Mouse (Mus musculus) heart, postnatal 36 days (tissue): ENCODE measurements around the gene Fads1. TPM values are rescaled to one million over a fixed set of nuclear protein-coding genes. Genes with fewer than 3 reads are reported as not detected.

ENCODE experiments used
- DNase-seq, 2 experiments: peaks; one replicate each; pipeline ENCODE4 v3.0.0; 2021 to 2022
- intact Hi-C: fragments of 180-260 bp; cut with DNase I; formaldehyde crosslinking; loops from one replicate; pipeline ENCODE4 v1.15.1; 2025
- total RNA-seq, 2 experiments: library from RNA; stranded (reverse); gene quantifications; 2 replicates each; pipeline ENCODE4 v1.2.3; 2021

The Fads1 gene
- total RNA-seq, 2 experiments from 2014 or later: 23.7 to 24.0 TPM

DNA sequence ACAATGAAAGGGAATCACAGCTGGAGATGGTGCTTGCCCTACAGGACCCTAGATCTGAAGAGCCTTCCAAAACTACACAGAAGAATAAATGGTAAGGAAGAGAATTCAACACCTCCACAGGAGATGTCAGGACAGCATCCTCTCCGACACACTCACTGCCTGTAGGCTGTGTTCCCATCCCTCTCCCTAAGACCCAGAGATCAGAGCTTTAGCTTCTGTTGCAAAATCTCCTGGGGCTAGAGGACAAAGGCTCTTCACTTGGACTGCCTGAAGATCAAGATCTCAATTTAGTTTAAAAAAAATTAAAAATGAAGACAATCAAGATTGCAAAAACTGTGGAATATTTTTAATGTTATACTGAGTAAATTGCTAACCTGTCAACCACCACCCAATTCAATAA, 6.2 kb upstream of the Fads1 start:
- intact Hi-C loops: no loop called here
- DNase-seq: no peak

DNA sequence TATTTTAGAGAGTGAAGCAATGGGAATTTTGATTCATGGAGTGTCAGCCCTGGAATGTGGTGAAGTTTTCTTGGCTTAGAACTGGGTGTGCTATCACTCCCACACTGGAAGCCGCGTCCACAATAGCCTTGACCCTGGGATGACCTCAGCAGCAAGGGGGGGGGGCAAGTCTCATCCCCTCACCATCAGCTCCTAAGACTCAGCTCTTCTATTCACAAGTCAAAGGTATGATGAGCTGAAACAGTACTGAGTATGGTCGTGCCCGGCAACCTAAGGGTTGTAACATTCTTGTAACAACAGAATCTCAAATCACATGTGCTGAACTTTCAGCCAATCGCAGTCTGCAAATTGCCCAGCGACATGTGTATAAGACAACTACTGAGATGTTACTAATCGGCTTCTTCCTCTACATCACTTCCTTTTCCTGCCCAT, 5.7 kb upstream of the Fads1 start:
- no peak for DNase-seq
- intact Hi-C loops: no loop called here

DNA sequence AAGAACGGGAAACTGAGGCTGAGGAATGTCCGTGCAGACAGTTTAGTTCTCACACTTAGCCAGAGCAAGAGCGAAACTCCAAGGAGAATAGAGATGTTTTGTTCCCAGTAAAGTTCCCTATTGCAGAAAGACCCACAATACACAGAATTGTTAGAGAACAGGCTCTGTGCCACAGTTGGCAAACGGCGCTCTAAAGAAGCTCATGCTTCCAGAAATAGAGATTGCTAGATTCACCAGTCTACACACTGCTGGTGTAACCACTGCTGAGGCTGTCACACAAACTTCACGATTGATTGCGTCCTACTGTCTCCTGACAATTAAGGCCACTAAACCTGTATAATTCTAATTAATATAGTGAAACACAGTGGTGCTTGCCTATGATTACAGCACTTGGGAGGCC, 1.5 kb upstream of the Fads1 start:
- DNase-seq: no peak
- intact Hi-C loops: loop anchor here (5.0 kb wide), 2 partner anchors 79 to 139 kb away; partner anchors contain the start of genes Fads2 and Fads3

DNA sequence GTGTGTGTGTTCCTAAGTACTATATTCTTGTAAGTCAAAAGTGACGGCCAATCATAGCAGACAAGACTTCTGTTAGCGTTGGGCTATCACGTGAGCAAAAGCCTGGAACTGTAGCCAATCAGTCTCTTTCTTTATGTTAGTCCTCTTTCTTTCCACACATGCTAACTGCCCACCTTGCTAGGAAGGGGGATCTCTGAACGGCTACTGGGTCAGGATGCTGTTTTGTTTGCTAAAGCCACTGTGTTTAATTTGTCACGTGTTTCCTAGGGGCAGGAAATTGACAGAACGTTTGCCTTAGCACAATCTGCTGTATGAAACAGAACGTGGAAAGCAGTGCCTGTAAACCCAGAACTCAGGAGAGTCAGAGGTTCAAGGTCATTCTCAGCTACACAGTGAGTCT, 546 bp upstream of the Fads1 start:
- DNase-seq: no peak
- intact Hi-C loops: loop anchor here (5.0 kb wide), 2 partner anchors 80 to 140 kb away; partner anchors contain the start of genes Fads2 and Fads3

DNA sequence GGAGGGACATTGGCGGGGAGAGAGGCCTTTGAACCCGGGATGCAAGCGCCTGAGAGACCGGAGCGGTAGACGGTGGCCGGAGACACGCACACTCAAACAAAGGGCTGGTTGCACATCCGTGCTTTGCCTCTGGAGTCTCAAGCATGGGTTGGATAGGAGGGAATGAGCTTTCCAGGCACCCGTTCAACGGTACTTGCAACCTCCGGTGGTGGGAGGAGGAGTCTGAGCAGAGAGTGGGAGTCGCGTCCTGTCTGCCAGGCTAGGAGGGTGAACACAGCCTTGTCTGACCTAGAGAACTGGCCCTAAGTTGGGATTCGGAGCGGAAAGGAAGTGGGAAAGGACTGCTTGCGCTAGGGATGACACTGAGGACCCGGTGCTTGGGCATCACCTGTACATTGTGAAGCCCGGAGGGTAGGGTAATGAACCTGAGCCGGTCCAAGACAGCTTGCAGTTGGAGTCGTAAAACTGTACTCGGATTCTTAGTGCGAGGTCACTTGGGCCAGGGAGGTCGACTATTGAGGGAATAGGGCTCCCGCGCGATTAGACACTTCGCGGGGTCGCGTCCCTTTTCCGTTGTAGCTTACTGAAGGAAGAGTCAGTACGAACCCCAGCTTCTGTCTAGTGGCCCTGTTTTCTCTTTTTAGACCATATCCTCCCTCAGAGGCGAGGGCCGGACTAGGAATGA, 753 bp downstream of the Fads1 start:
- peak; percentile 60 to 67 for DNase-seq
- intact Hi-C loops: loop anchor here (5.0 kb wide), 2 partner anchors 81 to 141 kb away; partner anchors contain the start of genes Fads2 and Fads3

DNA sequence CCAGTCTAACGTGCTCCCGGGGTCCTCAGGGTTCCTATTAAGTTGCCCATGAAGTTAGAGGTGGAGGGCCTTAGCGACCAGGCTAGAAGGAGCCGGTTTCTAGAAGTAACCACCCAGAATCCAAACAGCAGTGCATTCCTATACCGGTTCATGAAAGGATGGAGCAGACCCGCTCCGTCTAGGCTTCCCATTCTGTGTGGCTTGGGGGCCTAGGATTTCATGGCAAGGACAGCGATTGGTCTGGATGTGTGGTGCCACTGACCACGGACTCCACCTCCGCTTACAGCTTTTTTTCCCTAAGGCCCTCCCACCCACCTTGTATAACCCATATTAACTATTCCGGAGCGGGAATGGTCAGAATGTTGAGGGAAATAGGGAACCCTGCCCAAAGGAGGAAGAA, 1.4 kb downstream of the Fads1 start:
- no peak for DNase-seq
- intact Hi-C loops: loop anchor here (2.0 to 5.0 kb wide), 3 partner anchors 19 to 142 kb away; partner anchors contain the start of genes Fads2 and Fads3

DNA sequence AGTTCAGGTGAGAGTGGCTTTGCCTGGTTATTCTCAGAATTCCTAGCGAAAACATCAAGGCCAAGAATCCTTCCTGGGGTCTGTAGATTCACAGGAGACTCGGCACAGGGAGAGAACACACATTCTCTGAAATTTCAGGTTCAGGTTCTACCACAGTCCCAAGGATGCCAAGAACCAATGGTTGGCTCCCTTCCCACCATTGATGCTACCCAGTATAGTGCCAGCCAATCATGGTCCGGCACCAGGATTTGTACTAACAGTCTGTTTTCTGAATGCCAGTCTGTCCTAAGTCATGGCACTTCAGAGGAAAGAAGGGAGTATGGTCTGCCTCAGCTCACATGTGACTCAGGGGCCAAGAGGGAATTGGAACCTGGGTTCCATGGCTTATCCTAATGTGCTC, 3.2 kb downstream of the Fads1 start:
- DNase-seq: no peak
- intact Hi-C loops: loop anchor here (2.0 kb wide), 1 partner anchor 17 kb away; no protein-coding TSS in a partner anchor

DNA sequence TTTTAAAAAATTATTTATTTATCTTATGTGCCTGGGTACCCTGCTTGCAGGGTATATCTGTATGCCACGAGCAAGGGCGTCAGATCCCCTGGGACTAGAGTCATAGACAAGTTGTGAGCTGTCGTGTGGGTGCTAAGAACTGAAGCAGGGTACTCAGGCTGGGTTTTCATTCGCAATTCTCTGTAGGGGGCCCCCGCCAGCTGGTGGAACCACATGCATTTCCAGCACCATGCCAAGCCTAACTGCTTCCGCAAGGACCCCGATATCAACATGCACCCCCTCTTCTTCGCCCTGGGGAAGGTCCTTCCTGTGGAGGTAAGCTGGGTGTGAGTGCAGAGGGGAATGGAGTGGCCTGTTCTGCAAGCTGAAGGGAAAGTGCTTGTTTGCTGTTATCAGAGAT, 3.9 kb downstream of the Fads1 start:
- no peak for DNase-seq
- intact Hi-C loops: no loop called here

DNA sequence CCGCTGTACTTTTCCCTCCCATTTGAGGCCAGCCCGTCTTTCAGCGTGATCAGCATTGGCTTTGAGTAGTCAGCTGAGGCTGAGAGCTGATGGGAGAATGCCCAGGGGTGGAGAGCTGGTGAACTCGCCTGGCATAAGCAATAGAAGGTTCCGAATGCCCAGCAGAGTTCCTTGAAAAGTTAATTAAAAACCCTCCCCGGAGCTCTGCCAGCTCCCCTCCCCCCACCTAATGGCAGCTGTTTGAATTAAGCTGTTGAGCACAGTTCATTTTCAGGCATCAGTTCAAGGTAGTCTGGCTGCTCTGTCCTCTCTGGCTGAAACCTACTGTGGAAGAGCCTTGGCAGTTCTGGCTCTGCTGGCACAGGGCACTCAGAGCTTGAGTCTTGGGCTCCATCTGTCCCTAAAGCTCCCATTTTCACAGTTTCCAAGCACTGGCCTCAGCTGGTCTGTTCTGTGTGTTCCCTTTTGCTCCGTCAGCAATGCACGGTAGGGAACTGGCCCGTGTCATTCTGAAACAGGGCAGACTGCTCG, 5.7 kb downstream of the Fads1 start:
- intact Hi-C loops: no loop called here
- DNase-seq: no peak

DNA sequence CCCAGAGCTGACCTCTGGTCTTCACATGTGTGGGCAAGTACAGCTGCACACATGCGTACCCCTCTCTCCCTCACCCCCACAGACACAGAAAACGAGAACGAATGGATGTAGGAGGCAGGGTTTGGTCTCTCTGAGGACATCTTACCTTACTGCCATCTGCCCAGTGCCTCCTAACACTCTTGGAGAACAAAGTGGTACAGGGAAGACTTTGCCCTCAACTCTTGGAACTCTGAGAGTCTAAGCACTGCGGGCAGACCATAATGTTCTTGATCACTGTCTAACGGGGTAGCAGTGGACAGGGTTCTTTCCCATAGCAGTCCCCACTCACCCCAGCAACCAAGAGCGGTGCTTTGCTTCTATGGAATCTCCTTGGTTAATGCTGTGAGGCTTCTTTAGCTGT, 6.3 kb downstream of the Fads1 start:
- DNase-seq: no peak

DNA sequence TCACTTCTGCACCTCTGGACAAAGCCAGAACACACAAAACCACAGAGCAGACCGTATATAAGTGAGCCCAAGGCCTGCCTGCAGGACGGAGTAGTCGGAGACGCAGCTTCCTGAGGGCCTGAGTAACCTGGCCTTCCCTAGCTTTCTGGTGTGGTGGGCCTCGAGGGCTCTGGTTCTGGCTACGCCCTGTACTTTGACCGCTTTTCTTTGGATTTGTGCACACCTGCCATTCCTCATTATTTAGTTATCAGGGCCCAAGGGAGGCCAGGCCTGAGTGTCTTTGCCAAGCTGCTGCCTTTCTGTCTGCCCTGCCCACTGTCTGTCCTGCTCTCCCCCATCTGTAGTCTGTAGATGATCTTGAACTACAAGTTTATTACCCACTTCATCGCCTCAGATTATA, 7.3 kb downstream of the Fads1 start:
- intact Hi-C loops: no loop called here

More for the DNA sequence above, 6.3 kb downstream of the Fads1 start:
- intact Hi-C loops: no loop called here

DNA sequence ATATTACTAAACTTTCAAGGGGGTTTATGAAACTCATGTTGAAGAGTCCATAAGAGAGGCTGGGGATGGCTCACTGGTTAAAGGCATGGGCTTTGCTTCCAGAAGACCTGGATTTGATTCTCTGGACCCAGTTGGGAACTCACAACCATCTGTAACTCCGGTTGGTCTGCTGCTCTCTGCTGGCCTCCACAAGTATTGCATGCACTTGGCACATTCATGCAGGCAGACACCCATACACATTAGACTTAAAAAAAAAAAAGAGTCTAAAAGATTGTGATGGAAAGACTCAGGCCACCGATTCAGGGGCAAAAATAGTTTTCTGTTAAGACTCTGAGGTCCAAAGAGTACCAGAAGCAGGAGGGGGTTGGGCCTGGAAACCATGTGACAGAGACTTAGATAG, 8.1 kb downstream of the Fads1 start:
- intact Hi-C loops: no loop called here
- peak; percentile 70 to 77 for DNase-seq

More for the DNA sequence above, 7.3 kb downstream of the Fads1 start:
- no peak for DNase-seq

DNA sequence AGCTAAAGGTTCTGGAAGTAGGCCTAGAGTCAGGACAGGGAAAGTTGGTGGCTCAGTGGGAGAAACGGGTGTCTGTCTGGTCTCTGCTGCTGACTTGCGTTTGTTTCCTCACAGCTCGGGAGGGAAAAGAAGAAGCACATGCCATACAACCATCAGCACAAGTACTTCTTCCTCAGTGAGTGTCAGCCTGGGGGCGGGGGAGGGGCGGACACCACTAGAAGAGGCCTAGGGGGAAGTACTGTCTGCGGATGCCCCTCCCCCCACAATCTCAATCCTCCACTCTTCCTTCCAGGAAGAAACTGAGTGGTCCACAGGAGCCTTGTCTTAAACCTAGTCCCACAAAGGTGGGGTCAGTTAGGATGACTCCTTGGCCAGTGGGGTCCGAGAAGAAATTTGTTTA, 8.6 kb downstream of the Fads1 start:
- peak in 1 of 2 experiments; percentile 24 for DNase-seq
- intact Hi-C loops: no loop called here

DNA sequence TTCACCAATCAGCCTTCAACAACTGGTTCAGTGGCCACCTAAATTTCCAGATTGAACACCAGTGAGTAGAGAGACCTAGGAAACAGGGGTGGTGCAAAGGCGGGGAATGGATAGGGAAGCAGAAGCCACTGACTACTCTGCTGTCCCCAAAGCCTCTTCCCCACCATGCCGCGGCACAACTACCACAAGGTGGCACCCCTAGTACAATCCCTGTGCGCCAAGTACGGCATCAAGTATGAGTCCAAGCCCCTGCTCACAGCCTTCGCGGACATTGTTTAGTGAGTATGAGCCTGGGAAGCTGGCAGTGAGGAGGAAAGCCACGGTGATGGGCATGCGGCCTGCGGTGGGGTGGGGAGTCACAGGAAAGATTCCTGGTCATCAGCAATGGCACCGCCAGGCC, 11.6 kb downstream of the Fads1 start:
- intact Hi-C loops: no loop called here
- no peak for DNase-seq

DNA sequence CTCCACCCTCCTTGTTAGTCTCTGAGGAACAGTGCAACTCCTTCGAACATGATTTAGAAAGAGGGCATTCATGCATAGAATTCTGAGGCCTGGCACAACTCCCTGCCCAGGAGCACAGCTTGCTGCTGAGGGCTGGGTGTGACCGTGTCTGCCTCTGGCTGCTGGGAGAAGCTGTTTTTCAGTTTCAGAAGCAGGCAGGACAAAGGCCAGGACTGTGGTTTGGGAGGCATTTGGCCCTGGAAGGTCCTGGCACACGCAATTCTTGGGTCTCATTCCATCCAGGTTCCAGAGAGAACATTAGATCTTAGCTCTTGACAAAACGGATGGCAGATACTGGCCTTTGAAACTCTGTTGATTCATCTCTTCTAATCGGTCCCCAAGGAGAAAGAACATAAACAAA, 12.6 kb downstream of the Fads1 start:
- intact Hi-C loops: loop anchor here (5.0 kb wide), 1 partner anchor 158 kb away; no protein-coding TSS in a partner anchor
- DNase-seq: no peak

DNA sequence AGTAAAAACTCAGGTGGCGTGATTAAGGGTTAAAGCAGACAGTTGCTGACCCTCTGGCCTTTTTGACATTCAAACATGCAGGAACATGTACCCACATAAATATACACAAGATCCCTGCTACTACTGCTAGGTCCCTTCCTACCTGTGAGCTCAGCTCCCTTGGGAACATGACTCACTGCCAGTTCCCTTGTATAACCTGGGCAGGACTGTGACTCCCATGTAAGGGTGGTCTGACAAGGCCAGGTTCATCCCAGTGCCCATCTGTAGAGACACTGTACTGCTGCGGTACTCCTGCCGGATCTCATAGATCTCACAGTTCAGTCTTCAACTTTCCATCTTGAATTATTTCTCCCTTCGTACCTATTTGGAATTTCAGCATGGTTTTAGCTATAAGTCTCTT, 14.4 kb downstream of the Fads1 start:
- DNase-seq: no peak
- intact Hi-C loops: loop anchor here (5.0 kb wide), 1 partner anchor 160 kb away; no protein-coding TSS in a partner anchor

DNA sequence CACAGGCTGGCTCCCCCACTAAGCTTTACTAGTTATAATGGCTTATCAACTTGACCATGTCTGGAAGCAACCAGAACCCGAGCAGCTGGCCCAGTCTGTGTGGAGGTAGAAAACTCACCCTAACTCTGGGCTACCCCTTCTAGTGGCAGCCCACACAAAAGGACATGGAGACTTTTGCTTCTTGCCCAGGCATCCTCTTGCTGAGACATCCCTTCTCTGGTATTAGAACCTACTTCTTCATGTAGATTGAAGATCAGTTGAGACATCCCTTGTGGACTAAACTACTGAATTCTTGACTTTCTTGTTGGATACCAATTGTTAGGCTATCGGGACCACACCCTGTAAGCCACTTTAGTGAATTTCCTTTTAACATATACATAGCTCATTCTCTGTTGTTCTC, 15.6 kb downstream of the Fads1 start:
- DNase-seq: no peak

DNA sequence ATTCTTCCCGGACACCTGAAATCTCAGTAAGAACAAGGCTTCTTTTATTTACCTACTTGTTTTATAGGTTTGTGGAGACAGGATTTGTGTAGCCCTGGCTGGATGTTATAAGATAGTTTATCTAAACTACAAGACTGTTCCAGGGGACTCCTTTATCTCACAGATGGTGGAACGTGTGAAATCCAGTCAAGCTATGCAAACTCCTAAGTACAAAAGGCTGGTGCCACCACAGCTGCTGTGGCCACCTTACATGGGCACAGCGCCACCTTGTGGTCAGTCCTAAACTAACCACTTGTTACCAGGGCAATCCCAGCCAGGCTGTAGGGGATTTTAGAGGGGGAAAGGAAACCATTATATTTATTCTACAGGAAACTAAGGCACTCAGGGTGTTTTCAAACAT, 16.0 kb downstream of the Fads1 start:
- intact Hi-C loops: loop anchor here (2.0 to 5.0 kb wide), 3 partner anchors 161 to 282 kb away; partner anchors contain the start of genes Best1 and Rab3il1
- peak; percentile 79 to 85 for DNase-seq

More for the DNA sequence above, 15.6 kb downstream of the Fads1 start:
- intact Hi-C loops: loop anchor here (2.0 to 5.0 kb wide), 3 partner anchors 161 to 281 kb away; partner anchors contain the start of genes Best1 and Rab3il1

DNA sequence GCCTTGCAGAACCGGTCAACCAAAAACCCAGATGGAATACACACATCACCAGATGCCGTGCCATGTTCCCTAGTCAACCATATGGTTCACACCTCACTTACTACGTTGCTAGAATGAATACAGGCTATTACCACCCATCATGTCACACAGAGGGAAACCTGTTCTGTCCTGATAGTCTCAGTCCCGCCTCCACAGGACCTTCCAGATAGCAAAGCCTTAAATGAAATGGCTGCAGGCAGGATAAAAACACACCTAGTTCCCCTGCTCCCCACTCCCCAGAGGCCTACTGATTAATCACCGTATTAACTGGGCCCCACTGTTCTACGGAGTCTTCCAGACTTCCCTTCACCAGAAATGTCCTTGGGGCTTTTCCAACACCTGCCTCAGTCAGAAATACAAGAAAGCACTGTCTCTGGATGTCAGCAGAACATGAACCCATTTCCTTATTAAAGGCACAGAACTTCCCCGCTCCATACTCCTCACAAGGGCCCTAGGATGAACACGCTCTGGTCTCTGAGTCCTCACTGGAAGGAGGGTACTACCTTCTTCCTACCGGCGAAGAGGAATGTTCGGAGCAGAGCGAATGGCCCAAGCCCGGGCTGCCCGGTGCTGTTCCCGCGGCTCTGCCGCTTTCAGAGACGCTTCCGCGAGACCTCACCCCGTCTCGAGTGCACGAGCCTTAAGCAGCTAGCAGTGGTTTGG, 20.6 kb downstream of the Fads1 start:
- intact Hi-C loops: loop anchor here (2.0 kb wide), 1 partner anchor 18 kb away; no protein-coding TSS in a partner anchor
- no peak for DNase-seq

DNA sequence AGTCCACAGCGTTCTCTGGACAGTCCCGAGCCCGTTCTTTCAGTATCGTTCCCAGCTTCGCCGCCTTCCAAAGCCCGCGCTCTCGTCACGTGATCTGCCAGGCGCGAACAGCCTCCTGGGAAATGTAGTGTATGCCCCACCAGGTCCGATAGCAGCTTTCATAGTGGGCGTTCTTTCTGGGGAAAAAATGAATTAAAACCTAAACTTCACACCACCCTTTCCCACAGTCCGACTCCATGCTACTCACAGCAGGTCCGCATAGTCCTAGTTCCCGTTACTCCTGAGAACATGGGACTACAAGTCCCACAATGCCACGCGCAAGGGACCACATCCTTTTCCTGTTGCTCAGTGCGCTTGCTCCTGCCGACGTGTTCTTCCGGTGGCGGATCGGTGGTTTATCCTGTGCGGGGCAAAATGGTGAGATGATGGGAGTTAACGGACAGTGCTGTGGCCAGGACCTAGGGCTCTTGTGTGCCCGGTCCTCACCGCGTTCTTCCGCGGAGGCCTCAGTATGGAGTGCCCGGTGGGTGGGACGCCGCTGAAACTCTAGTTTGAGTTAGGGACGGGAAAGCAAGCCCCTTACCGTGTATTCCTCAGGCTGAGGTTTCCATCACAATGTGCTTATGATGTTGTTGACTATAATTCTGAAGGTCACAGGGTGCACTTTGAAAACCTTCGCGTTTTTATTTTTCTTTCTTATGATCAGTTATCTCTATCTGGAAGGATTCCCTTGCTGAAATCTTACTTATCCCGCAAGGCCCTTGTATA, 21.3 kb downstream of the Fads1 start, which contains the start of the genes Tmem258 and Fen1:
TSS of gene Tmem258 (plus strand) at position 167 of the 768 bp plus-strand sequence.
TSS of gene Fen1 (minus strand) at position 322 of the 768 bp plus-strand sequence.
- intact Hi-C loops: loop anchor here (2.0 kb wide), 1 partner anchor 19 kb away; no protein-coding TSS in a partner anchor
- DNase-seq: peak; percentile 95 to 96
